7 mouse cellular contexts compared by ENCODE assay signal in the genomic region with DNA sequence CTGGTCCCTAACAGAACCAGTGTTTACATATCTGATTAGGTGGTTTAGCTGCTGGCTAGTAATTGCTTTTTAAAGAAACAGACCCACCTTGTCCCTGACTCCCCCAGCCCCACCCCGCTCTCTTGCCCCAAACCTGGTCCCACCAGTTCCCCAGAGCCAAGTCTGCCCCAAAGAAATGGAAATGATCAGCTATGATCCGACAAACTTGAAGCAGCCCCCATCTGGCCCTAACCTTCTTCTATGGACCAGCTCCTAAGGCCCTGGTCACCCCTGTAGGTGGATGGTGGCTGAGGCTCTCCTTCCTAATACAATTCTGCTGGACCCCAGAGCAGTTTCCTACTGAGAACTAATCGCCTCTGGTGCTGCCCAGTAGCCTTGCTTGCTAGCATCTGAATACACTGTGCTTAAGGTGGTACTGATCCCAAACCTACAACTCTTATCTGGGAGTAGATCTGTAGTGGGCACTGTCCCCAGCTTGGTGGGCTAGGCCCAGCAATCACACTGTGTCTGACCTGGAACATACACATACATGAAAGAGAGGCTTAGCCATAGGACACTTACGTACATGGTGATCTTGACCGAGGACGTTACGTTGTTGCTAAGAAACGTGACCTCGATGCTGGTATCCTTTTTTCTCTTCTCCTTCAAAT. TPM values are rescaled to one million over a fixed set of nuclear protein-coding genes. Genes with fewer than 3 reads are reported as not detected.
DNase-seq lines count a peak whose midpoint lies in the region; ATAC-seq lines count a peak whose summit lies in the region.

No protein-coding gene starts in this region.

- no peaks in the 10 kb centered on the region for H3K27me3 ChIP-seq in lung, embryonic 16.5 days (ENCODE audit: control insufficient read depth, insufficient read depth, low read depth, low read length)
- no peaks in the 10 kb centered on the region for H3K27me3 ChIP-seq in forebrain, embryonic 14.5 days (replicated peaks; ENCODE audit: control insufficient read depth, insufficient read depth, low read length)
- H3K27me3 ChIP-seq in limb, embryonic 11.5 days (ENCODE audit: control insufficient read depth, insufficient read depth, low read length), result no peaks in the 10 kb centered on the region
- no peaks in the 10 kb centered on the region for H3K27me3 ChIP-seq in stomach, embryonic 14.5 days (ENCODE audit: control insufficient read depth, insufficient read depth, low read length)

- peak overlapping the region; percentile 47 for H3K9ac ChIP-seq in lung, embryonic 16.5 days (ENCODE audit: low read length)
- peak overlapping the region; percentile 64 for H3K9ac ChIP-seq in forebrain, embryonic 14.5 days (ENCODE audit: low read length)
- H3K9ac ChIP-seq in limb, embryonic 11.5 days (ENCODE audit: low read length), result peak overlapping the region; percentile 58; the same call in 1 of the 2 replicates
- H3K9ac ChIP-seq in stomach, embryonic 14.5 days (replicated peaks; ENCODE audit: low read depth, low read length), result 0 out of 2 replicates have a peak overlapping the region, but pooled peaks have one; percentile 12

- 69% methylated on average over 9 of the region's 9 CpGs for WGBS in lung, embryonic 16.5 days
- 76% methylated on average over 9 of the region's 9 CpGs for WGBS in forebrain, embryonic 14.5 days
- 80% methylated on average over 9 of the region's 9 CpGs for WGBS in limb, embryonic 11.5 days
- 70% methylated on average over 9 of the region's 9 CpGs for WGBS in stomach, embryonic 14.5 days

- H3K36me3 ChIP-seq in lung, embryonic 16.5 days (ENCODE audit: control insufficient read depth, insufficient read depth, low read length), result no peaks in the 10 kb centered on the region
- no peaks in the 10 kb centered on the region for H3K36me3 ChIP-seq in forebrain, embryonic 14.5 days (ENCODE audit: control insufficient read depth, insufficient read depth, low read length)
- H3K36me3 ChIP-seq in limb, embryonic 11.5 days (ENCODE audit: control insufficient read depth, insufficient read depth, low read length), result no peaks in the 10 kb centered on the region
- H3K36me3 ChIP-seq in stomach, embryonic 14.5 days (ENCODE audit: control insufficient read depth, insufficient read depth, low read length), result no peaks in the 10 kb centered on the region

- H3K4me1 ChIP-seq in lung, embryonic 16.5 days (replicated peaks; ENCODE audit: control insufficient read depth, insufficient read depth, low read length), result peaks cover 11% of the 10 kb centered on the region
- H3K4me1 ChIP-seq in forebrain, embryonic 14.5 days (ENCODE audit: control insufficient read depth, insufficient read depth, low read length), result peaks cover 8% of the 10 kb centered on the region; the same call in 1 of the 2 replicates
- H3K4me1 ChIP-seq in limb, embryonic 11.5 days (ENCODE audit: control insufficient read depth, insufficient read depth, low read length), result peaks cover 9% of the 10 kb centered on the region; the same call in 1 of the 2 replicates
- H3K4me1 ChIP-seq in stomach, embryonic 14.5 days (ENCODE audit: control insufficient read depth, insufficient read depth, low read length), result peaks cover 8% of the 10 kb centered on the region

- no peaks in the 10 kb centered on the region for H3K9me3 ChIP-seq in lung, embryonic 16.5 days (ENCODE audit: control insufficient read depth, low read length)
- no peaks in the 10 kb centered on the region for H3K9me3 ChIP-seq in forebrain, embryonic 14.5 days (replicated peaks; ENCODE audit: control insufficient read depth, low read length)
- H3K9me3 ChIP-seq in limb, embryonic 11.5 days (ENCODE audit: control insufficient read depth, low read length), result no peaks in the 10 kb centered on the region
- no peaks in the 10 kb centered on the region for H3K9me3 ChIP-seq in stomach, embryonic 14.5 days (ENCODE audit: control insufficient read depth, low read depth, low read length)

- ATAC-seq in lung, embryonic 16.5 days (ENCODE audit: low read depth), result no peak
- no peak for ATAC-seq in forebrain, embryonic 14.5 days
- ATAC-seq in limb, embryonic 11.5 days (ENCODE audit: insufficient number of reproducible peaks, low FRiP score, low TSS enrichment, low read depth), result no peak
- no peak for ATAC-seq in stomach, embryonic 14.5 days (ENCODE audit: insufficient number of reproducible peaks, insufficient read depth, low FRiP score, low read depth)

- no peak for DNase-seq in lung, postnatal 14 days
- DNase-seq in forebrain, embryonic 14.5 days (ENCODE audit: low spot score), result no peak
- DNase-seq in limb, embryonic 11.5 days (ENCODE audit: low spot score), result no peak
- DNase-seq in cerebellum, adult 9-11 months, result no peak
- DNase-seq in frontal cortex, postnatal 14 days (ENCODE audit: low spot score in 2 of 2), result no peak

- no peak overlapping the region for H3K27ac ChIP-seq in lung, embryonic 16.5 days (ENCODE audit: low read length)
- peak overlapping the region; percentile 41; the same call in 1 of the 2 replicates for H3K27ac ChIP-seq in forebrain, embryonic 14.5 days (ENCODE audit: low read depth, low read length)
- no peak overlapping the region for H3K27ac ChIP-seq in limb, embryonic 11.5 days (replicated peaks; ENCODE audit: low read depth, low read length)
- H3K27ac ChIP-seq in stomach, embryonic 14.5 days (ENCODE audit: low read length), result no peak overlapping the region

- peak overlapping the region; percentile 23 for H3K4me3 ChIP-seq in lung, embryonic 16.5 days (ENCODE audit: low read length)
- H3K4me3 ChIP-seq in forebrain, embryonic 14.5 days (ENCODE audit: low read depth, low read length), result no peak overlapping the region
- H3K4me3 ChIP-seq in limb, embryonic 11.5 days (ENCODE audit: low read depth, low read length), result no peak overlapping the region
- peak overlapping the region; percentile 4; the same call in 1 of the 2 replicates for H3K4me3 ChIP-seq in stomach, embryonic 14.5 days (ENCODE audit: low read depth, low read length)

- H3K4me2 ChIP-seq in lung, embryonic 16.5 days (ENCODE audit: low read depth, low read length), result peak overlapping the region; percentile 53
- peak overlapping the region; percentile 64 for H3K4me2 ChIP-seq in forebrain, embryonic 14.5 days (ENCODE audit: low read length)
- H3K4me2 ChIP-seq in limb, embryonic 11.5 days (ENCODE audit: low read depth, severe bottlenecking), result peak overlapping the region; percentile 43; the same call in 1 of the 2 replicates
- peak overlapping the region; percentile 39 for H3K4me2 ChIP-seq in stomach, embryonic 14.5 days (replicated peaks; ENCODE audit: low read depth, low read length)

RNA-seq across cellular contexts. Expression of a gene that starts 32.5 kb away (rescaled TPM):
- 0.31 and 1.3 TPM in 2 replicates for polyA plus RNA-seq in lung, embryonic 16.5 days (2015; fragmentation: Nextera tagmentation; extraction: Ambion mirVana)
- 0.39 and 0.61 TPM in 2 replicates for polyA plus RNA-seq in forebrain, embryonic 14.5 days (2014; fragmentation: Nextera tagmentation; extraction: Ambion mirVana)
- polyA plus RNA-seq in limb, embryonic 11.5 days (2014; fragmentation: Nextera tagmentation; extraction: Ambion mirVana), result 0.07 TPM in 1 of 2 replicates, not detected in the other
- polyA plus RNA-seq in stomach, embryonic 14.5 days (2014; fragmentation: Nextera tagmentation; extraction: Ambion mirVana), result 0.71 TPM in 1 of 2 replicates, not detected in the other

RNA-seq across cellular contexts. Expression of a gene that starts 38.4 kb away (rescaled TPM):
- 8.9 and 9.1 TPM in 2 replicates for polyA plus RNA-seq in lung, embryonic 16.5 days (2015; fragmentation: Nextera tagmentation; extraction: Ambion mirVana)
- 0.17 and 0.51 TPM in 2 replicates for polyA plus RNA-seq in forebrain, embryonic 14.5 days (2014; fragmentation: Nextera tagmentation; extraction: Ambion mirVana)
- 0.75 and 1.8 TPM in 2 replicates for polyA plus RNA-seq in limb, embryonic 11.5 days (2014; fragmentation: Nextera tagmentation; extraction: Ambion mirVana)
- 5.4 and 5.7 TPM in 2 replicates for polyA plus RNA-seq in stomach, embryonic 14.5 days (2014; fragmentation: Nextera tagmentation; extraction: Ambion mirVana)

RNA-seq across cellular contexts. Expression of a gene that starts 52.1 kb away (rescaled TPM):
- 77.2 and 78.2 TPM in 2 replicates for polyA plus RNA-seq in lung, embryonic 16.5 days (2015; fragmentation: Nextera tagmentation; extraction: Ambion mirVana)
- polyA plus RNA-seq in forebrain, embryonic 14.5 days (2014; fragmentation: Nextera tagmentation; extraction: Ambion mirVana), result 124 and 129 TPM in 2 replicates
- polyA plus RNA-seq in limb, embryonic 11.5 days (2014; fragmentation: Nextera tagmentation; extraction: Ambion mirVana), result 135 and 141 TPM in 2 replicates
- 92.3 and 93.6 TPM in 2 replicates for polyA plus RNA-seq in stomach, embryonic 14.5 days (2014; fragmentation: Nextera tagmentation; extraction: Ambion mirVana)

RNA-seq across cellular contexts. Expression of a gene that starts 53.6 kb away (rescaled TPM):
- 0.55 TPM in 1 of 2 replicates, not detected in the other for polyA plus RNA-seq in lung, embryonic 16.5 days (2015; fragmentation: Nextera tagmentation; extraction: Ambion mirVana)
- not detected in 2 replicates for polyA plus RNA-seq in forebrain, embryonic 14.5 days (2014; fragmentation: Nextera tagmentation; extraction: Ambion mirVana)
- not detected in 2 replicates for polyA plus RNA-seq in limb, embryonic 11.5 days (2014; fragmentation: Nextera tagmentation; extraction: Ambion mirVana)
- not detected in 2 replicates for polyA plus RNA-seq in stomach, embryonic 14.5 days (2014; fragmentation: Nextera tagmentation; extraction: Ambion mirVana)

RNA-seq across cellular contexts. Expression of a gene that starts 53.6 kb away (rescaled TPM):
- polyA plus RNA-seq in lung, embryonic 16.5 days (2015; fragmentation: Nextera tagmentation; extraction: Ambion mirVana), result 142 and 143 TPM in 2 replicates
- polyA plus RNA-seq in forebrain, embryonic 14.5 days (2014; fragmentation: Nextera tagmentation; extraction: Ambion mirVana), result 107 and 126 TPM in 2 replicates
- 107 and 118 TPM in 2 replicates for polyA plus RNA-seq in limb, embryonic 11.5 days (2014; fragmentation: Nextera tagmentation; extraction: Ambion mirVana)
- 135 and 147 TPM in 2 replicates for polyA plus RNA-seq in stomach, embryonic 14.5 days (2014; fragmentation: Nextera tagmentation; extraction: Ambion mirVana)

Comparison
In these comparisons a context has a peak if more than half of its experiments do, and no peak if none do; other contexts are left out.
1. H3K4me3 ChIP-seq: peak in lung, embryonic 16.5 days (single experiment) and stomach, embryonic 14.5 days (single experiment); none in forebrain, embryonic 14.5 days (single experiment) and limb, embryonic 11.5 days (single experiment).
2. H3K9ac ChIP-seq: peak in every context shown above with its lines; median percentile 64 in forebrain, embryonic 14.5 days; 58 in limb, embryonic 11.5 days; 47 in lung, embryonic 16.5 days; 12 in stomach, embryonic 14.5 days.
3. Peak in every context shown above with its lines, with median percentiles within 50 percentile points of each other: H3K4me2 ChIP-seq.